Mouse (Mus musculus): ENCODE data around the gene Ifngr2. TPM values are rescaled to one million over a fixed set of nuclear protein-coding genes. Genes with fewer than 3 reads are reported as not detected.
A peak's percentile ranks its signal among the peaks of the same experiment; 100 is the strongest.

The Ifngr2 gene
- total and polyA plus RNA-seq, 2 experiments from 2014 or later = 87.6 to 149 TPM

DNA sequence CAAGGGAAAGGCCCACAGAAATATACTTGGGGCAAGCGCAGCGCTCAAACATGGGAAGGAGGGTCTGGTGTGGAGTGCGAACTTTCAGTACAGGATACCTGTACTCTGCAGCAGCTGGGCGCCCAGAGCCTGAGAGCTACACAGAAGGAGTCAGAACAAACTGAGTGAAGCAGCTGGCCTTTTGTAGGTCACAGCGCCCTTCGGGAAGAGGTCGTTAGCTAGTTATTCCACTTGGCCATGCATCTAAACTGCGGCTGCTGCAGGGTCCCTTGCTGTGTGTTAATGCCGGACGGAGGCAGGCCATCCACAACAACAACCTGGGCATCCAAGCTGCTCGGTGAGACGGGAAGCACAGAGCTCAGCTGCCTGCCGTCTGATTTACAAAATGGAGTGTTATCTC lies 28.3 kb downstream of the Ifngr2 start:
- DNase-seq (ENCODE audit: low spot score) = no peak

DNA sequence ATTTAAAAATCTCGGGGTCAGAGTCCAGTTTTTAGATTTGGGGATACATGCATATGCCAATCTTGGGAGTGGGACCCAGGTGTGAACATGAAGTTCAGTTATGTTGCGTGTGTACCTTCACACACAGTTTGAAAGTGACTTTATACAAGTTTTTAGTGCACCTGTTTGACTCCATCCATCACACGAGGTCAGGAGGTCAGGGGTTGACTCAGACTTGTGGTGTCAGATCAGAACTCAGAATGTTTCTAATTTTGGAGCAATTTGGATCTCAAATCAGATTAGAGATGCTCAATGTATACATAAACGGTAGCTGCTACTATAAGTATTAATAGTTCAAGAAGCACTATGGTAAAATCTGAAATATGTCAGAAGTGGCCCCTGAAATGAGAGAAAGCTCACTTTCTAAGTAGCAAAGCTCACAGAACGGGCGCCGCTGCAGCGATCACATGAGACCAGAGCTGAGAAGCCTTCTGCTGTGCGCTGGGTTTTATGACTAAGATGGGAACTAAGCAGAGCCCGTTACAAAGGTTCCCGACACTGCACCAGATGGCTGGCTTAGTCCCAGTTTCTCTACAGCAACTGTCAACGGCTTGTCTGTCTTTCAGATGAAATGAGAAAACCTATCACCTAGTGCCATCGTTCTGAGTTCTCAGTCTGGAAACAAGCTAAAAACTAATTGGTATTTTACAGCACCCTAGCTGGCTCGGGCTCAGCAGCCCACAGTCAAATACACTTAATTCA lies 32.3 kb downstream of the Ifngr2 start:
- H3K27ac ChIP-seq (ENCODE audit: low read depth) = no peak overlapping the region
- H3K4me3 ChIP-seq (ENCODE audit: low read depth, low read length) = no peak overlapping the region
- DNase-seq (ENCODE audit: low spot score) = no peak
- no peak overlapping the region for H3K9ac ChIP-seq (replicated peaks; ENCODE audit: low read depth, low read length)
- no peaks in the 10 kb centered on the region for H3K9me3 ChIP-seq (replicated peaks; ENCODE audit: control insufficient read depth, low read length)
- no peak for TF ChIP-seq EP300 (IDR thresholded peaks at IDR 0.05; ENCODE audit: low read depth)
- TF ChIP-seq CTCF (IDR thresholded peaks at IDR 0.05; ENCODE audit: low read depth) = no peak
- no peaks in the 10 kb centered on the region for H3K27me3 ChIP-seq (ENCODE audit: control insufficient read depth, insufficient read depth, low read length)
- H3K36me3 ChIP-seq (replicated peaks; ENCODE audit: control insufficient read depth, insufficient read depth, low read length) = peaks cover 46% of the 10 kb centered on the region
- no peak overlapping the region for H3K4me2 ChIP-seq (ENCODE audit: low read depth, low read length)
- WGBS = 72% methylated on average over 14 of the region's 14 CpGs
- ATAC-seq (ENCODE audit: insufficient read depth, low read depth) = no peak
- H3K4me1 ChIP-seq (ENCODE audit: control insufficient read depth, insufficient read depth) = no peaks in the 10 kb centered on the region

More for the DNA sequence above, 28.3 kb downstream of the Ifngr2 start:
- WGBS = 62% methylated on average over 13 of the region's 13 CpGs
- no peak overlapping the region for H3K4me3 ChIP-seq (ENCODE audit: low read depth, low read length)
- peak overlapping the region; percentile 10; the same call in 1 of the 2 replicates for H3K9ac ChIP-seq (replicated peaks; ENCODE audit: low read depth, low read length)
- TF ChIP-seq CTCF (IDR thresholded peaks at IDR 0.05; ENCODE audit: low read depth) (no peak), EP300 (IDR thresholded peaks at IDR 0.05; ENCODE audit: low read depth) (no peak)
- H3K4me1 ChIP-seq (ENCODE audit: control insufficient read depth, insufficient read depth) = no peaks in the 10 kb centered on the region
- no peak for ATAC-seq (ENCODE audit: insufficient read depth, low read depth)
- H3K4me2 ChIP-seq (ENCODE audit: low read depth, low read length) = no peak overlapping the region
- no peaks in the 10 kb centered on the region for H3K27me3 ChIP-seq (ENCODE audit: control insufficient read depth, insufficient read depth, low read length)
- no peak overlapping the region; the same call in 1 of the 2 replicates for H3K27ac ChIP-seq (ENCODE audit: low read depth)
- H3K9me3 ChIP-seq (replicated peaks; ENCODE audit: control insufficient read depth, low read length) = no peaks in the 10 kb centered on the region
- peaks cover 37% of the 10 kb centered on the region for H3K36me3 ChIP-seq (replicated peaks; ENCODE audit: control insufficient read depth, insufficient read depth, low read length)

DNA sequence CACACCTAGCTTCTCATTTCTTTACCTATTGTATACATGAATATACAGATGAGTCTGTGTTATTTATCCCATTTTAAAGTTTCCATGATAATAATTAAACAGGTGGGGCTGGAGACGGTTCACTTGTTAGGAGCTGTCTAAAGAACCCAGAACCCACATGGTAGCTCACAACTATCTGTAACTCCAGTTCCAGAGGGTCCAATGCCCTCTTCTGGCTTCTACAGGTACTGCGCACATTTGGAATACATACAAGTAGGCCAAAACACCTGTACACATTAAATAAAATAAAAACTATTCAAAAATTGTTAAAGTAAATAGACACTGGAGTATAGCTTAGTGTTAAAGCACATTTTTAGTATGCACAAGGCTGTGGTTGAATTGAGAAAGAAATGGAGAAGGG lies 35.4 kb downstream of the Ifngr2 start:
- H3K9ac ChIP-seq (replicated peaks; ENCODE audit: low read depth, low read length) = no peak overlapping the region
- no peak overlapping the region for H3K4me3 ChIP-seq (ENCODE audit: low read depth, low read length)
- WGBS = 85% methylated on average over 2 of the region's 2 CpGs
- H3K4me2 ChIP-seq (ENCODE audit: low read depth, low read length) = no peak overlapping the region
- H3K27me3 ChIP-seq (ENCODE audit: control insufficient read depth, insufficient read depth, low read length) = no peaks in the 10 kb centered on the region
- DNase-seq (ENCODE audit: low spot score) (no peak), ATAC-seq (ENCODE audit: insufficient read depth, low read depth) (no peak)
- H3K27ac ChIP-seq (ENCODE audit: low read depth) = no peak overlapping the region
- peak; percentile 62 for TF ChIP-seq CTCF (IDR thresholded peaks at IDR 0.05; ENCODE audit: low read depth)
- TF ChIP-seq EP300 (IDR thresholded peaks at IDR 0.05; ENCODE audit: low read depth) = no peak
- no peaks in the 10 kb centered on the region for H3K9me3 ChIP-seq (replicated peaks; ENCODE audit: control insufficient read depth, low read length)
- peaks cover 39% of the 10 kb centered on the region for H3K36me3 ChIP-seq (replicated peaks; ENCODE audit: control insufficient read depth, insufficient read depth, low read length)
- no peaks in the 10 kb centered on the region for H3K4me1 ChIP-seq (ENCODE audit: control insufficient read depth, insufficient read depth)

DNA sequence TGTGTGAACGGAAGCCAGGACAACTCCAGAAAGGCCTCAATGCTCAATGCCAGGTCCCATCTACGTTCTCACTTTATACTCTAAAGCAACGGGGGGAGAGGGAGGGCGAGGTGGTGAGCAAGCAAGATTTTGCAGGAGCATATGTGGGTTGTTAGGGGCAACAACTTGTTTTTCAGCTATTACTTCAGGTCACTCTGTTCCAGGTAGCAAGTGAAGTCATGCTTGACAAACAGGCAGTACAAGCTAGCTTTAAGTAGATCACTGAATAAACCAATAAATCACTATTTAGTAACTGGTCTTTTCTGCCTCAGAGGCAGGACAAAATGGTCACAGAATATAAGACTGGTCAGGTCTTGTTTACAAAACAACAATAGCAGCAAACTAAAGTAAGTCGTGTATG lies 38.7 kb downstream of the Ifngr2 start:
- no peaks in the 10 kb centered on the region for H3K4me1 ChIP-seq (ENCODE audit: control insufficient read depth, insufficient read depth)
- no peaks in the 10 kb centered on the region for H3K27me3 ChIP-seq (ENCODE audit: control insufficient read depth, insufficient read depth, low read length)
- DNase-seq (ENCODE audit: low spot score) (no peak), ATAC-seq (ENCODE audit: insufficient read depth, low read depth) (no peak)
- no peak overlapping the region for H3K4me2 ChIP-seq (ENCODE audit: low read depth, low read length)
- no peak overlapping the region for H3K4me3 ChIP-seq (ENCODE audit: low read depth, low read length)
- TF ChIP-seq EP300 (IDR thresholded peaks at IDR 0.05; ENCODE audit: low read depth) (no peak), CTCF (IDR thresholded peaks at IDR 0.05; ENCODE audit: low read depth) (no peak)
- 92% methylated on average over 5 of the region's 5 CpGs for WGBS
- no peak overlapping the region for H3K27ac ChIP-seq (ENCODE audit: low read depth)
- peaks cover 29% of the 10 kb centered on the region for H3K36me3 ChIP-seq (replicated peaks; ENCODE audit: control insufficient read depth, insufficient read depth, low read length)
- no peaks in the 10 kb centered on the region for H3K9me3 ChIP-seq (replicated peaks; ENCODE audit: control insufficient read depth, low read length)
- H3K9ac ChIP-seq (replicated peaks; ENCODE audit: low read depth, low read length) = no peak overlapping the region

DNA sequence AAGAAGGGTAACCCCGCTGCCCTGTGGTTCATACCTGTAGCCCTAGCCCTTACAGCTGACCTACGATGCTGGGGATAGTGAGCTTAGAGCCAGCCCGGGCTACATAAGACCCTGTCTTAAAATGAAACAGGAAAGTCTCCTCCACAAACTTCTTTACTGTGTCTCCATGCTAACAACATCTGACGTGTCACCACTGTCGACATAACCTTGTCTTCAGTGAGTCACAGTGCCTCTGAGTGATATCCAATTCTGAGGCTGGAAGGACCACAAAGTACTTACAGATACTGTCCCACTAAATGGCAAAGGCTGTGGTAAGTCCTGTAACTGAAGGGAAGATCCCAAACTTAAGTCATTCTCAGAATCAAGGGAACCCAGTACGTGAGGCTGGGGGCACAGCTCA lies 39.4 kb downstream of the Ifngr2 start:
- Histone ChIP-seq H3K4me2 (ENCODE audit: low read depth, low read length) (no peak overlapping the region), H3K36me3 (replicated peaks; ENCODE audit: control insufficient read depth, insufficient read depth, low read length) (peaks cover 23% of the 10 kb centered on the region), H3K4me3 (ENCODE audit: low read depth, low read length) (no peak overlapping the region), H3K4me1 (ENCODE audit: control insufficient read depth, insufficient read depth) (no peaks in the 10 kb centered on the region), H3K27ac (ENCODE audit: low read depth) (no peak overlapping the region), H3K27me3 (ENCODE audit: control insufficient read depth, insufficient read depth, low read length) (no peaks in the 10 kb centered on the region), H3K9me3 (replicated peaks; ENCODE audit: control insufficient read depth, low read length) (no peaks in the 10 kb centered on the region), H3K9ac (replicated peaks; ENCODE audit: low read depth, low read length) (no peak overlapping the region)
- DNase-seq (ENCODE audit: low spot score) (no peak), ATAC-seq (ENCODE audit: insufficient read depth, low read depth) (no peak)
- no peak for TF ChIP-seq EP300 (IDR thresholded peaks at IDR 0.05; ENCODE audit: low read depth)
- no peak for TF ChIP-seq CTCF (IDR thresholded peaks at IDR 0.05; ENCODE audit: low read depth)
- 81% methylated on average over 6 of the region's 6 CpGs for WGBS

Measured in heart, postnatal 0 days (tissue).